Mouse (Mus musculus) brain, embryonic 14.5 days (tissue): ENCODE data around the gene Ndc80. TPM values are rescaled to one million over a fixed set of nuclear protein-coding genes. Genes with fewer than 3 reads are reported as not detected.
"Not testable (repeated sequence)": the region's sequence is repeated elsewhere in the genome, so short reads cannot be mapped to it uniquely, and the experiment has no call there.

Source experiments
- DNase-seq: peaks from one replicate; pipeline ENCODE4 v3.0.0-alpha.2; 2011; ENCODE audit warnings: low read depth
- CTCF ChIP-seq: fragments of 200-500 bp; IDR thresholded peaks from 2 replicates; pipeline ENCODE4 v1.5.1; 2012; ENCODE audit warnings: inconsistent platforms, mild to moderate bottlenecking, moderate library complexity, borderline replicate concordance; ENCODE audit not compliant: insufficient read depth, insufficient read length; ENCODE audit errors: extremely low read depth
- POLR2A ChIP-seq: fragments of 200-500 bp; IDR thresholded peaks from 2 replicates; pipeline ENCODE4 v1.6.1; 2012; ENCODE audit warnings: mild to moderate bottlenecking, inconsistent platforms, borderline replicate concordance; ENCODE audit not compliant: poor library complexity, insufficient read depth, insufficient read length, severe bottlenecking; ENCODE audit errors: extremely low read depth
- polyA plus RNA-seq: library from polyadenylated mRNA; depleted of rRNA; stranded (reverse); fragments of >200 nt; gene quantifications from 2 replicates; pipeline ENCODE4 v1.2.3, GENCODE M21; 2012; rRNA removed

Ndc80 gene
- polyA plus RNA-seq: 5.6 and 6.8 TPM in 2 replicates

- TF ChIP-seq CTCF: peak; percentile 24; the same call in 1 of the 2 replicates
- TF ChIP-seq POLR2A: no peak
- peak; percentile 98 for DNase-seq
Measured at GRCm38 (mm10) chr17:71526711-71527564, at the start of gene Ndc80. Gene Ndc80, minus strand, starts transcription at chr17:71526857.

GRCm38 (mm10) chr17:71561631-71562030 lies 35.0 kb upstream of the Ndc80 start:
- peak; percentile 49 for DNase-seq
- TF ChIP-seq POLR2A (no peak), CTCF (no peak)

- peak; percentile 8 for DNase-seq
- no peak for TF ChIP-seq CTCF
- TF ChIP-seq POLR2A: no peak
Measured at GRCm38 (mm10) chr17:71552901-71553300, 26.2 kb upstream of the Ndc80 start.

GRCm38 (mm10) chr17:71551757-71552451 lies 25.2 kb upstream of the Ndc80 start, which contains the start of gene Spdya:
Gene Spdya, plus strand, starts transcription at chr17:71552061.
- no peak for TF ChIP-seq CTCF
- peak; percentile 61; the same call in 1 of the 2 replicates for TF ChIP-seq POLR2A

GRCm38 (mm10) chr17:71551350-71551749 lies 24.7 kb upstream of the Ndc80 start:
- DNase-seq: no peak
- TF ChIP-seq POLR2A (no peak), CTCF (no peak)

More at GRCm38 (mm10) chr17:71551757-71552451, 25.2 kb upstream of the Ndc80 start, which contains the start of gene Spdya:
- DNase-seq: peak; percentile 95

- no peak for TF ChIP-seq POLR2A
- 0 out of 2 replicates have a peak, but pooled peaks have one; percentile 13 for TF ChIP-seq CTCF
- DNase-seq: peak; percentile 53
Measured at GRCm38 (mm10) chr17:71548586-71548985, 21.9 kb upstream of the Ndc80 start.

GRCm38 (mm10) chr17:71537164-71537563 lies 10.5 kb upstream of the Ndc80 start:
- DNase-seq: no peak
- no peak for TF ChIP-seq POLR2A
- no peak for TF ChIP-seq CTCF

GRCm38 (mm10) chr17:71535595-71535994 lies 8.9 kb upstream of the Ndc80 start:
- DNase-seq: not testable (repeated sequence)

- DNase-seq: no peak
- no peak for TF ChIP-seq POLR2A
Measured at GRCm38 (mm10) chr17:71528042-71528441, 1.4 kb upstream of the Ndc80 start.

GRCm38 (mm10) chr17:71526302-71526708 lies 352 bp downstream of the Ndc80 start:
- TF ChIP-seq POLR2A (no peak), CTCF (no peak)
- DNase-seq: no peak

GRCm38 (mm10) chr17:71510297-71510696 lies 16.4 kb downstream of the Ndc80 start:
- DNase-seq: no peak
- TF ChIP-seq POLR2A: no peak
- TF ChIP-seq CTCF: no peak
